8 mouse cellular contexts compared by ENCODE assay signal in genomic region chr1:106395476-106395875, GRCm38 (mm10).
A peak's percentile ranks its signal among the peaks of the same experiment; 100 is the strongest.
DNase-seq lines count a peak whose midpoint lies in the region; ATAC-seq and TF ChIP-seq lines count a peak whose summit lies in the region.

No protein-coding gene starts in this region.

- H3K4me3 ChIP-seq in limb, embryonic 12.5 days (replicated peaks) = no peak overlapping the region
- no peak overlapping the region for H3K4me3 ChIP-seq in midbrain, embryonic 14.5 days (replicated peaks; ENCODE audit: low read depth, low read length)
- no peak overlapping the region for H3K4me3 ChIP-seq in spleen, adult 2 months (ENCODE audit: extremely low read depth, insufficient read depth, insufficient read length)

- TF ChIP-seq POLR2A in spleen, adult 2 months (IDR thresholded peaks at IDR 0.05; ENCODE audit: low read depth, low read length) = no peak

- peak; percentile 60; the same call in 1 of the 2 replicates for ATAC-seq in limb, embryonic 12.5 days (ENCODE audit: insufficient number of reproducible peaks, insufficient read depth, low FRiP score, low TSS enrichment, low read depth)
- ATAC-seq in midbrain, embryonic 14.5 days (ENCODE audit: low FRiP score, low TSS enrichment) = peak; percentile 82

- WGBS in limb, embryonic 12.5 days = 9% methylated on average over 2 of the region's 2 CpGs
- WGBS in midbrain, embryonic 14.5 days = 4% methylated on average over 2 of the region's 2 CpGs
- 10% methylated on average over 2 of the region's 2 CpGs for WGBS in spleen, adult 2 months

- no peaks in the 10 kb centered on the region for H3K27me3 ChIP-seq in limb, embryonic 12.5 days
- H3K27me3 ChIP-seq in midbrain, embryonic 14.5 days (ENCODE audit: control insufficient read depth, insufficient read depth, low read length) = no peaks in the 10 kb centered on the region
- no peaks in the 10 kb centered on the region for H3K27me3 ChIP-seq in spleen, adult 2 months (ENCODE audit: control insufficient read depth, insufficient read depth, low read length)

- H3K9me3 ChIP-seq in limb, embryonic 12.5 days = no peaks in the 10 kb centered on the region
- no peaks in the 10 kb centered on the region for H3K9me3 ChIP-seq in midbrain, embryonic 14.5 days (ENCODE audit: control insufficient read depth, low read length)

- TF ChIP-seq CTCF in spleen, adult 2 months (IDR thresholded peaks at IDR 0.05; ENCODE audit: extremely low read depth, insufficient read depth, insufficient read length, insufficient replicate concordance) = peak; percentile 42; the same call in 1 of the 2 replicates

- peak; percentile 56 for DNase-seq in right cerebral cortex, adult 18-20 months
- DNase-seq in right cerebral cortex, postnatal 25 days = no peak
- DNase-seq in cerebellum, postnatal 25 days = peak; percentile 69 to 84
- DNase-seq in gastrocnemius, postnatal 25 days = peak; percentile 33
- DNase-seq in kidney, adult 11 months = peak; percentile 49
- DNase-seq in midbrain, embryonic 14.5 days = peak; percentile 90
- peak; percentile 28 to 50 for DNase-seq in spleen, adult 2 months (ENCODE audit: low read depth in 1 of 2, low spot score in 2 of 2)

- H3K36me3 ChIP-seq in limb, embryonic 12.5 days = peaks cover 26% of the 10 kb centered on the region
- peaks cover 23% of the 10 kb centered on the region for H3K36me3 ChIP-seq in midbrain, embryonic 14.5 days (ENCODE audit: control insufficient read depth, insufficient read depth, low read length)
- peaks cover 9% of the 10 kb centered on the region for H3K36me3 ChIP-seq in spleen, adult 2 months (ENCODE audit: control insufficient read depth, insufficient read depth, low read length)

- H3K27ac ChIP-seq in limb, embryonic 12.5 days = no peak overlapping the region
- H3K27ac ChIP-seq in midbrain, embryonic 14.5 days (replicated peaks; ENCODE audit: low read depth, low read length) = no peak overlapping the region
- H3K27ac ChIP-seq in spleen, adult 2 months (ENCODE audit: insufficient read depth, low read length) = no peak overlapping the region

- no peak overlapping the region for H3K4me2 ChIP-seq in limb, embryonic 12.5 days
- H3K4me2 ChIP-seq in midbrain, embryonic 14.5 days (ENCODE audit: low read length) = no peak overlapping the region

- H3K4me1 ChIP-seq in limb, embryonic 12.5 days (replicated peaks) = no peaks in the 10 kb centered on the region
- no peaks in the 10 kb centered on the region for H3K4me1 ChIP-seq in midbrain, embryonic 14.5 days (ENCODE audit: control insufficient read depth, insufficient read depth, low read length)
- no peaks in the 10 kb centered on the region for H3K4me1 ChIP-seq in spleen, adult 2 months (ENCODE audit: control insufficient read depth, insufficient read depth, insufficient read length)

- no peak overlapping the region for H3K9ac ChIP-seq in limb, embryonic 12.5 days (replicated peaks)
- H3K9ac ChIP-seq in midbrain, embryonic 14.5 days (replicated peaks; ENCODE audit: low read length) = no peak overlapping the region
